Mouse (Mus musculus): ENCODE data around the gene Rsad2. TPM values are rescaled to one million over a fixed set of nuclear protein-coding genes. Genes with fewer than 3 reads are reported as not detected.

Gene Rsad2
- polyA plus RNA-seq, 1 experiment from 2014 or later = 2.4 TPM

DNA sequence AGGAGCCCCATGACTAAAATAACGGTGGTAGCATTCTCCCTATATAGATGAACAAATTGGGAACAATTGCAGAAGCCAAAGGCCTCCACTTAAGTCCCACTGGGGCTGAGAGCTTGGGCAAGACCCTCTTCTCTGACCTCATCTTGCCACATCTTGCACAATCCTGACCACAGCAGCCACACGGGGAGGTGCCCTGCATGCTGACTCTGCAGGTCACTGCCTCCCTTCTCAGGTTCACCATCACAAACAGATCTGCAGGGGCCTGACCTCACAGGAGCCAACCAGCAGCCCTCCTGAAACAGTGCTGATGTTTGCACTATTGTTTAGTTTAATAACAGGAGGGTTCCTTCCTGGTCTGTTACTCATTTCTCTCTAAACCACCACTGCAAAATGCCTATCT is 57.7 kb downstream of the Rsad2 start:
- ATAC-seq (replicated peaks; ENCODE audit: extremely low read depth, insufficient read depth, low FRiP score) = no peak
- Histone ChIP-seq H3K4me1 (ENCODE audit: control insufficient read depth, insufficient read depth, low read length) (peaks cover 15% of the 10 kb centered on the region), H3K4me2 (ENCODE audit: low read depth, low read length) (no peak overlapping the region), H3K27me3 (ENCODE audit: control insufficient read depth, insufficient read depth, low read length) (no peaks in the 10 kb centered on the region), H3K27ac (ENCODE audit: low read length) (no peak overlapping the region), H3K36me3 (ENCODE audit: control insufficient read depth, insufficient read depth) (no peaks in the 10 kb centered on the region), H3K4me3 (ENCODE audit: low read length) (no peak overlapping the region), H3K9ac (ENCODE audit: low read length) (no peak overlapping the region), H3K9me3 (replicated peaks; ENCODE audit: control insufficient read depth, low read length) (no peaks in the 10 kb centered on the region)
- WGBS = 54% methylated on average over 2 of the region's 2 CpGs

DNA sequence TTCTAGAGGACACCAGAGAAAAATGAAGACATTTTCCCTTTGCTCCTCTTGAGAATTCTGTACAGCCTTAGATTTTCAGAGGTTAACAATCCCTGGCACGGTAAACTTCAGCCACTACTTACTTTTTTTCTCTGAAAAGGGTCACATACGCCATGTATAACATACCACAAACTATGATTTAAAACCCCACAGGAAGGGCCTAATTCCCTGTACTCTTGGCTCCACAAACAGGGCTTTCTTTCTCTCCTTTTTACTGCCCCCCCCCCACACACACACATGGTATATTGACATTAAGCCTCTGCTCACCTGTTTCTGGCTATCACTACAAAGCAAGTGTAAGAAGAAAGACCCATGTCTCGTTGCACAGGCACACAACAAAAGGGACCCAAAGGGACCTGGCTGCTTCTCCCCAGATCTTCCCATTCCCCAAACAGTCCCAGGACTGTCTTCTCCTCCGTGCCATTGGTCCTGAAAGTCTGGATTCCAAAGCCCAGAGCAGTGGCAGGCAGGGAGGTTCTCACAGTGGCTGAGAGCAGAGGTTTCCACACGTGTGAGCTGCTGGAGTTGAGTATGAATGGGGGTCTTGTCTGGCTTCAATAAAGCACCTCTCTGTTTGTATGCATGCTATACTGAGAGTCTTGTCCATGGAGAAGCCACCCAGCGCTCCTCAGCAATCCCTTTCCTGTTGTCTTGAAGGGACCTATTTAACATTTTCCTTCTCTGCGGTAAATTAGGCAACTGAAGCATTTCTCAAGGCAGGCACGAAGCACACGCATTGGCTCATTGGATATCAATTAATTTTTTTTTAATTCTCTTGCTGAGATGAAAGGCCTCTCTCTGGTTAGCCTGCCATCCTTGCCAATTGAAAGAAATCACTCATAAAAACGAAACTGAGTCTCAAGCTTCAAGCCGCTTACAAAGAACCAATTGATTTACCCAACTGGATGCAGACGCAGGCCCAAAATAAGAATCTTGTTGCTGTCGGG is 61.5 kb downstream of the Rsad2 start:
- no peak for ATAC-seq (replicated peaks; ENCODE audit: extremely low read depth, insufficient read depth, low FRiP score)
- Histone ChIP-seq H3K4me1 (ENCODE audit: control insufficient read depth, insufficient read depth, low read length) (no peaks in the 10 kb centered on the region), H3K36me3 (ENCODE audit: control insufficient read depth, insufficient read depth) (no peaks in the 10 kb centered on the region), H3K9ac (ENCODE audit: low read length) (no peak overlapping the region), H3K9me3 (replicated peaks; ENCODE audit: control insufficient read depth, low read length) (no peaks in the 10 kb centered on the region), H3K27me3 (ENCODE audit: control insufficient read depth, insufficient read depth, low read length) (no peaks in the 10 kb centered on the region), H3K27ac (ENCODE audit: low read length) (no peak overlapping the region), H3K4me3 (ENCODE audit: low read length) (no peak overlapping the region), H3K4me2 (ENCODE audit: low read depth, low read length) (no peak overlapping the region)
- WGBS = 80% methylated on average over 13 of the region's 13 CpGs

DNA sequence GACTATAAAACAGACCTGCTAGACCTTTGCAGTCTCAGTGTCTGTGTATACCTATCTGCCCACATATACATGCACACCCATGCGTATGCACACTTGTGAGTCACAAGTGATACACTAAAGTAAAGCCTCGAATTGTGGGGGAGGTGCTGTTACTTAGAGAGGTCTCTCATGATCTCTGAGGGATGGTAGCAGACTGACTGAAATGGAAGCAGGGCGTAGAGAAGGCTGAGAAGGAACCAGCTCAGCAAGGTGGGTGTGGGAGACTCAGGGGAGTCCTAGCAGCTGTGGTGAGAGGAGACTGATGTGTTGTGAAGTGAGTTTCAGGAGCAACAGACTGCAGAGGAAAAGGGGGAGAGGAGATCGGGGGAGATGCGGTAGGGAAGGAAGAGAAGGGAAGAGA is 63.0 kb downstream of the Rsad2 start:
- Histone ChIP-seq H3K4me1 (ENCODE audit: control insufficient read depth, insufficient read depth, low read length) (no peaks in the 10 kb centered on the region), H3K4me2 (ENCODE audit: low read depth, low read length) (no peak overlapping the region), H3K27me3 (ENCODE audit: control insufficient read depth, insufficient read depth, low read length) (no peaks in the 10 kb centered on the region), H3K36me3 (ENCODE audit: control insufficient read depth, insufficient read depth) (0 out of 2 replicates have a peak, but pooled peaks cover 1% of the 10 kb centered on the region), H3K4me3 (ENCODE audit: low read length) (no peak overlapping the region), H3K9ac (ENCODE audit: low read length) (no peak overlapping the region), H3K27ac (ENCODE audit: low read length) (no peak overlapping the region), H3K9me3 (replicated peaks; ENCODE audit: control insufficient read depth, low read length) (no peaks in the 10 kb centered on the region)
- ATAC-seq (replicated peaks; ENCODE audit: extremely low read depth, insufficient read depth, low FRiP score) = no peak
- 71% methylated on average over 5 of the region's 5 CpGs for WGBS

Small RNA genes lying within 50 kb of the gene (microRNA-seq; reads per million reads assigned to microRNA genes)
- 11.4 reads per million, percentile 29 among the genes with 10 or more reads in this experiment for gene Mir6538

Other genes starting within 250 kb of the Rsad2 start
- gene Rnf144a, start 41.2 kb downstream of the Rsad2 start, polyA plus RNA-seq (2015; fragmentation: Nextera tagmentation; extraction: Ambion mirVana) = 12.1 and 14.6 TPM in 2 replicates
- 3.1 and 4.1 TPM in 2 replicates for gene Cmpk2, start 12.8 kb upstream of the Rsad2 start, polyA plus RNA-seq (2015; fragmentation: Nextera tagmentation; extraction: Ambion mirVana)